Mouse (Mus musculus) gastrocnemius, adult 2 months (tissue): ENCODE measurements around the gene Rpl36a. TPM values are rescaled to one million over a fixed set of nuclear protein-coding genes. Genes with fewer than 3 reads are reported as not detected.
A peak's percentile ranks its signal among the peaks of the same experiment; 100 is the strongest.

Source experiments
- DNase-seq: peaks from one replicate; pipeline ENCODE4 v3.0.0; 2022
- H3K27ac ChIP-seq: fragments of 200-600 bp; 2 replicates; pipeline ENCODE4 v1.8.1; 2022; ENCODE audit warnings: mild to moderate bottlenecking
- H3K4me3 ChIP-seq: fragments of 200-600 bp; 2 replicates; pipeline ENCODE4 v1.8.1; 2022; ENCODE audit warnings: mild to moderate bottlenecking, moderate library complexity
- CTCF ChIP-seq: fragments of 200-600 bp; IDR thresholded peaks from 2 replicates; pipeline ENCODE4 v1.8.1; 2022; ENCODE audit warnings: antibody characterized with exemption, mild to moderate bottlenecking, moderate library complexity
- intact Hi-C: fragments of 180-260 bp; cut with DNase I; formaldehyde crosslinking; loops from one replicate; pipeline ENCODE4 v1.15.1; 2025
- total RNA-seq, 2 experiments: library from RNA; stranded (reverse); gene quantifications; 2 replicates each; pipeline ENCODE4 v1.2.3; 2021

Rpl36a gene
- total RNA-seq, 2 experiments from 2014 or later: 93.2 to 124 TPM

DNA sequence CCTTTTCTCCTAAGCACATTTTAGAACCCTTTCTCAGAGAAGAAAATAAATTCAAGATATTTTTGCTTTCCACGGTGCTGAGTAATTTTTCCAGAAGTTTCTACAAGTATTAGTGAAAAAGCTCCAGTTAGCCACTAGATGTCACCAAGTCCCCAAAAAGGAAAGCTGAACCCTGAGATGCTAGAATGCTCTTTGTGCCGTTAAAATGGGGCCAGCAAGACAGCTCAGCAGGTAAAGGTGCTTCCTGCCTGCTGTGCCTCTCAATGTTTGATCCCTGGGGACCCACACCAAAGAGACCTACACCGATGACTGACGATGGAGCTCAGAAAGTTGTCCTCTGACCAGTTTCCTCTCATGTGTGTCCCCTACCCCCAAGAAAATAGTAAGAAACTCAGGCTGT, 24.0 kb downstream of the Rpl36a start:
- H3K4me3 ChIP-seq: no peak overlapping the region
- no peak for DNase-seq
- TF ChIP-seq CTCF: peak; percentile 52
- no peak overlapping the region for H3K27ac ChIP-seq
- intact Hi-C loops: loop anchor here (10.0 kb wide), 1 partner anchor 305 kb away; no protein-coding TSS in a partner anchor

DNA sequence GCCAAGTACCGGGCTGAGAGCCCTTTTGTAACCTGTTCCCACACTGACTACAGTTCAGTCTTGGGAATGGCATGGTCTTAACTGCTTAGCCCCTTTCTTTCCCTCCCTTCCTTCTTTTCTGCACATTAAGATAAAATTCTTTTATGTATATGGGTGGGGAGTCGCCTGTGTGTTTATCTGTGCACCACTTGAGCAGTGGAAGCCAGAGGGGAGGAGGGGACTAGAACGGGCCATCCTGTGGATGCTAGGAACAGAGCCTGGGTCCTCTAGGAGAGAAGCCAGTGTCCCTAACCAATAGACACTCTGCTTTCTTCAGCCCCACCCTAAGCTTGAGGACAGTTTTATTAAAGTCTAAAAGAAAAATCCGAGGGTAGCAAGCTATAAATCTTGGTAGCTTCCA, 25.5 kb downstream of the Rpl36a start:
- intact Hi-C loops: no loop called here
- DNase-seq: no peak
- Histone ChIP-seq H3K4me3 (no peak overlapping the region), H3K27ac (no peak overlapping the region)
- TF ChIP-seq CTCF: no peak

DNA sequence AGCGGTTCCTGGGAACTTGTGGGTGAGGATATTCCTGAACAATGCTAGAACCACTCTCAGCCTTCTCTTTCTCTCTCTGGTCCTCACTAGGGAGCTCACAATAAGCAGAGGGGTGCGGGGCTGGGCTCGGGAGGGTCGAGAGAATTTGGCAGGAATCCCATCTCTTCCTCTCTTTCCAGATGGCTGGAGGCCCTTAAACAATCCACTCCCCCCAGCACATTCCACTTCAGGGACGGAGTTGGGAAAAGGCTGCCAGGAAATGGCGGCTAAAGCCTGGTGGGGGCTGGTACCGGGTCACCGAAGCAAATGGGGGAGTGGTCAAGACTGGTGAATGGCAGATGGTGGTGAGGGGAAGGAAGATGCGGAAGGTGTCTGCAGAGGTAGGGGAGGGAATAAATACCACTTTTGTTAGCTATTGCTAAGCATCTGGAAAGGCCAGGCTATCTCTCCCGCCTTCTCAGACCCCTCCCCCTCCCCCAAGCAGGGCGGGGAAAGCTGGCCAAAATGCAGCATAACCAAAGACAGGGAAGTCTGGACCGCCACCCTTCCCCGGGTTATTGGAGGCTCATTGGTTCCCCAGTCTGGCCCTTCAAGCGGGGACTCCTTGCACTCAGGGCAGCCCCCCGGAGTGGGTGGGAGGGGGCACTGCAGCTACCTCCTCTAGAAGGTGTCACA, 27.0 kb downstream of the Rpl36a start:
- no peak for TF ChIP-seq CTCF
- H3K4me3 ChIP-seq: peak overlapping the region; percentile 72
- peak overlapping the region; percentile 75 for H3K27ac ChIP-seq
- peak; percentile 47 for DNase-seq
- intact Hi-C loops: no loop called here

GRCm38 (mm10) chrX:134614306-134614705, 28.9 kb downstream of the Rpl36a start:
- TF ChIP-seq CTCF: peak; percentile 46
- intact Hi-C loops: no loop called here
- DNase-seq: no peak

GRCm38 (mm10) chrX:134619695-134620094, 34.2 kb downstream of the Rpl36a start:
- DNase-seq: no peak
- H3K27ac ChIP-seq: no peak overlapping the region
- no peak for TF ChIP-seq CTCF
- no peak overlapping the region for H3K4me3 ChIP-seq
- intact Hi-C loops: no loop called here

More at GRCm38 (mm10) chrX:134614306-134614705, 28.9 kb downstream of the Rpl36a start:
- Histone ChIP-seq H3K4me3 (no peak overlapping the region), H3K27ac (no peak overlapping the region)

- DNase-seq: no peak
- no peak overlapping the region for H3K27ac ChIP-seq
- intact Hi-C loops: no loop called here
- H3K4me3 ChIP-seq: no peak overlapping the region
- no peak for TF ChIP-seq CTCF
Measured at GRCm38 (mm10) chrX:134620254-134620865, 34.9 kb downstream of the Rpl36a start.

DNA sequence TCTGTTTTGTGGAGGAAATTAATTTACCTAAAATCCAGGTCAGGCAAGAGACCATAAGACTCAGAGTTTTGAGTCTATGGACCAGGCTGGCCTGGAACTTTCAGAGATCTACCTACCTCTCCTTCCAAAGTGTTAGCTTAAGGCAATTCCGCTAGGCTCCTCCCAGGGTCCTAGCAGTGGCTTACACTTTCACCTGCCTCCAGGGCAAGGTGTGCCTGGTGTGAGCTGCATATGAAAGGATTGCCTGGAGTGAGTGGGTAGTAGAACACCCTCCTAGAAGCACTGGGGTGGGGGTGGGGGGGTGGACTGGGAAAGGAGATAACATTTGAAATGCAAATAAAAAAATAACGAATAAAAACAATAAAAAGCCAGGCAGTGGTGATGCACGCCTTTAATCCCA, 36.2 kb downstream of the Rpl36a start:
- H3K27ac ChIP-seq: no peak overlapping the region
- intact Hi-C loops: no loop called here

DNA sequence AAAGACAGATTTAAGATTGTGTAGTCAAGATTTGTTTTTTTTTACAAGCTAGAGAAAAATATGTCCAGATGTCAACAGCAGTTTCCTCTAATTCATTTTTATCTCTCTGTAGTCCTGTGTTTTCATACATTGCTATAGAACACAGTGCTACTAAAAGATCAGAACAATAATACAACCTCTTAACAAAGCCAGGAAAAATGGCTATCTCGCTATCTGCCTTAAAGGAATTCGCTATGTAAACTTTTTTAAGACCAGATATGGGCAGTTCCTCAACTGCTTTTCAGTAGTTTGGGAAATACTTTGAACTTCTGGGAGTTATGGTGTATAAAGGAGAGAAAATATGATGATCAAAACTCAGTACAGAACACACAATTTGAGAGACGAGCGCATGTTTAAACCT, 37.9 kb downstream of the Rpl36a start:
- Histone ChIP-seq H3K27ac (no peak overlapping the region), H3K4me3 (no peak overlapping the region)
- intact Hi-C loops: no loop called here
- no peak for DNase-seq
- no peak for TF ChIP-seq CTCF

More for the DNA sequence above, 36.2 kb downstream of the Rpl36a start:
- H3K4me3 ChIP-seq: no peak overlapping the region
- no peak for TF ChIP-seq CTCF
- DNase-seq: no peak

DNA sequence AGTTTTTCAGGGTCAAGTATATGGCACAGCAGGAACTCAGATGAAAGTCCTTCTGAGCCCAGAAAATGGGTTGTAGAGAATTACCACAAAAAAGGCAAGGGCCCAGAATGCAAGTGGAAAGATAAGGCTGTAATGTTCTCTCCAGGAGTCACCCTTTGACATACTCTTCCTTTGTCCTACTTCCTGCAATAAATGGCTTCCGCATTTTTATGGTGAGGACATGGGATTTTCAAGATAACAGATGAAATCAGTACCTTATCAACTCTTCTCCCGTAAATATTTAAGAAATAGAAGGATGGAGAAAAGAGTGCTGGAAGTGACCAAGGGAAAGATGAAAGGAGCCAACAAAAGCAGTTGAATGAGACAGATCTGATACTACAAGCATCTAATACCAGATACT, 42.7 kb downstream of the Rpl36a start:
- Histone ChIP-seq H3K27ac (no peak overlapping the region), H3K4me3 (no peak overlapping the region)
- TF ChIP-seq CTCF: no peak
- DNase-seq: no peak
- intact Hi-C loops: no loop called here

GRCm38 (mm10) chrX:134632710-134633109, 47.3 kb downstream of the Rpl36a start:
- no peak for TF ChIP-seq CTCF
- intact Hi-C loops: no loop called here
- no peak for DNase-seq
- H3K27ac ChIP-seq: no peak overlapping the region
- H3K4me3 ChIP-seq: no peak overlapping the region

DNA sequence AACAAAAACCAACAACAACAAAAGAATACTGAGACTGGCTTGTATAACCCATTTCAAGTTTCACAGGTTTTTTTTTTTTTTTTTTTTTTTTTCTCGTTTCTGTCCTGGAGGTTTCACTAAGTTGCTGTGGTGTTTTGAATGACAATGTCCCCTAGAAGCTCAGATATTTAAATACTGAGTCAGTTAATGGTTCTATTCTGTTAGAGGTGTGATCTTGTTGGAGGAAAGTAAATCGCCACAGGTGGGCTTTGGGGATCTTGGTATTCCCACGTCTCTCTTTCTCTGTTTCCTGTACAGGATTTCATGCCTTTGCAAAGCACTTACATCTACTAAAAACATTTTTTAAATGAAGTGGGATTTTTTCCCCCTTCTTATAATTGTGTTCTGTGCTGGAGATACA, 49.7 kb downstream of the Rpl36a start:
- no peak for DNase-seq
- intact Hi-C loops: no loop called here
- H3K4me3 ChIP-seq: no peak overlapping the region
- H3K27ac ChIP-seq: no peak overlapping the region
- TF ChIP-seq CTCF: no peak

GRCm38 (mm10) chrX:134635860-134636259, 50.4 kb downstream of the Rpl36a start:
- Histone ChIP-seq H3K27ac (no peak overlapping the region), H3K4me3 (no peak overlapping the region)
- TF ChIP-seq CTCF: no peak
- intact Hi-C loops: no loop called here
- no peak for DNase-seq

Other genes with a start within 250 kb of the Rpl36a start
- 1 to 10 TPM; 3.2 to 3.4 TPM for gene Drp2, start 181.1 kb upstream of the Rpl36a start, total RNA-seq
- gene Taf7l, start 109.2 kb upstream of the Rpl36a start, total RNA-seq: not detected
- 10 to 100 TPM in 1 of 2 experiments, 1 to 10 TPM in 1; 8.8 to 17.0 TPM for gene Timm8a1, start 43.8 kb upstream of the Rpl36a start, total RNA-seq
- gene Btk, start 2.1 kb upstream of the Rpl36a start, total RNA-seq: under 1 TPM; 0.22 to 0.23 TPM
- gene Gla, start 15.5 kb downstream of the Rpl36a start, total RNA-seq: 1 to 10 TPM; 1.6 to 1.8 TPM
- gene Hnrnph2, start 15.5 kb downstream of the Rpl36a start, total RNA-seq: 10 to 100 TPM; 51.6 to 52.9 TPM
- 10 to 100 TPM in 1 of 2 experiments, 1 to 10 TPM in 1; 5.9 to 23.9 TPM for gene Armcx4, start 100.9 kb downstream of the Rpl36a start, total RNA-seq
- 1 to 10 TPM; 1.4 to 2.4 TPM for gene Armcx1, start 132.3 kb downstream of the Rpl36a start, total RNA-seq
- 1 to 10 TPM; 1.4 to 1.5 TPM for gene Armcx6, start 165.8 kb downstream of the Rpl36a start, total RNA-seq
- 10 to 100 TPM; 18.2 to 27.6 TPM for gene Armcx3, start 170.9 kb downstream of the Rpl36a start, total RNA-seq
- gene Armcx2, start 223.6 kb downstream of the Rpl36a start, total RNA-seq: 1 to 10 TPM; 1.5 to 3.4 TPM